Mouse (Mus musculus) stomach, postnatal 0 days (tissue): ENCODE measurements around the gene Efcc1.
A peak's percentile ranks its signal among the peaks of the same experiment; 100 is the strongest.

Experiments used
- CTCF ChIP-seq: IDR thresholded peaks from 2 replicates; pipeline ENCODE4 v1.5.1; 2016; ENCODE audit warnings: antibody characterized with exemption, low read depth, mild to moderate bottlenecking, moderate library complexity
- EP300 ChIP-seq: optimal IDR thresholded peaks from 2 replicates; pipeline ENCODE3; 2016; ENCODE audit warnings: antibody characterized with exemption

GRCm38 (mm10) chr6:87742804-87743203 is 12.1 kb downstream of the Efcc1 start:
- TF ChIP-seq CTCF (peak; percentile 56), EP300 (no peak)
